Mouse (Mus musculus) liver, postnatal 0 days (tissue): ENCODE results near the gene Tubb2a. TPM values are rescaled to one million over a fixed set of nuclear protein-coding genes. Genes with fewer than 3 reads are reported as not detected.
"Not testable (repeated sequence)": the region's sequence is repeated elsewhere in the genome, so short reads cannot be mapped to it uniquely, and the experiment has no call there.

Experiments used
- ATAC-seq: fragments of 200-750 bp; cut with Nextera tagmentation; 2 replicates; pipeline ENCODE4 v1.8.0; 2017; ENCODE audit warnings: mild to moderate bottlenecking, moderate library complexity
- DNase-seq: peaks from one replicate; pipeline ENCODE4 v3.0.0-alpha.2; 2016
- H3K27ac ChIP-seq: fragments of 300-500 bp; sonication (generic); 2 replicates; pipeline ENCODE4 v1.5.1; 2014; ENCODE audit warnings: antibody characterized with exemption, moderate library complexity, mild to moderate bottlenecking, low read depth
- H3K27me3 ChIP-seq: fragments of 300-500 bp; sonication (generic); 2 replicates; pipeline ENCODE4 v1.6.1; 2014; ENCODE audit warnings: low read length, control low read depth, mixed read lengths; ENCODE audit not compliant: insufficient read depth
- H3K36me3 ChIP-seq: fragments of 300-500 bp; sonication (generic); replicated peaks from 2 replicates; pipeline ENCODE4 v1.6.1; 2014; ENCODE audit warnings: mild to moderate bottlenecking, control low read depth, low read length, moderate library complexity, mixed read lengths; ENCODE audit not compliant: insufficient read depth
- H3K4me1 ChIP-seq: fragments of 300-500 bp; sonication (generic); 2 replicates; pipeline ENCODE4 v1.6.1; 2014; ENCODE audit warnings: antibody characterized with exemption, mild to moderate bottlenecking, control low read depth; ENCODE audit not compliant: insufficient read depth
- H3K4me2 ChIP-seq: fragments of 300-500 bp; sonication (generic); 2 replicates; pipeline ENCODE4 v1.6.1; 2014; ENCODE audit warnings: low read depth, mild to moderate bottlenecking, low read length, moderate library complexity, mixed read lengths
- H3K4me3 ChIP-seq: fragments of 300-500 bp; sonication (generic); 2 replicates; pipeline ENCODE4 v1.5.1; 2014; ENCODE audit warnings: low read depth, low read length
- H3K9ac ChIP-seq: fragments of 300-500 bp; sonication (generic); replicated peaks from 2 replicates; pipeline ENCODE4 v1.6.1; 2014; ENCODE audit warnings: mild to moderate bottlenecking, moderate library complexity
- H3K9me3 ChIP-seq: fragments of 300-500 bp; sonication (generic); 2 replicates; pipeline ENCODE4 v1.6.1; 2016; ENCODE audit warnings: mild to moderate bottlenecking, control low read depth, low read length, mixed read lengths
- CTCF ChIP-seq: sonication (generic); IDR thresholded peaks from 2 replicates; pipeline ENCODE4 v1.5.1; 2016; ENCODE audit warnings: antibody characterized with exemption, low read depth
- EP300 ChIP-seq: IDR thresholded peaks from 2 replicates; pipeline ENCODE4 v1.6.1; 2016; ENCODE audit warnings: antibody characterized with exemption, low read depth, mild to moderate bottlenecking
- WGBS: fragments of 180-500 bp; shearing (Covaris S2); extraction: QIAGEN DNeasy Blood & Tissue Kit; methylation state at CpG from one replicate; pipeline ENCODE4 v1.1.7; 2014; ENCODE audit not compliant: insufficient replicate concordance; 5-methylcytosine and 5-hydroxymethylcytosine counted together
- polyA plus RNA-seq: library from polyadenylated mRNA; unstranded; fragments of >200 nt; fragmentation: Nextera tagmentation; extraction: Ambion mirVana; gene quantifications from 2 replicates; pipeline ENCODE4 v1.2.1, GENCODE M21; 2015

Tubb2a gene
- polyA plus RNA-seq, 1 experiment from 2014 or later: 64.7 TPM

- Histone ChIP-seq H3K36me3 (peaks cover 7% of the 10 kb centered on the region; the same call in 1 of the 2 replicates), H3K4me2 (peak overlapping the region; percentile 86), H3K4me3 (peak overlapping the region; percentile 76), H3K27ac (peak overlapping the region; percentile 89), H3K27me3 (no peaks in the 10 kb centered on the region), H3K9ac (peak overlapping the region; percentile 88), H3K9me3 (no peaks in the 10 kb centered on the region), H3K4me1 (peaks cover 23% of the 10 kb centered on the region)
- TF ChIP-seq CTCF (no peak), EP300 (no peak)
- DNase-seq (peak; percentile 79), ATAC-seq (peak; percentile 54)
- 37% methylated on average over 20 of the region's 20 CpGs for WGBS
Observed at GRCm38 (mm10) chr13:34076561-34077491, 981 bp downstream of the Tubb2a start.

GRCm38 (mm10) chr13:34075893-34076292 is 1.9 kb downstream of the Tubb2a start:
- 79% methylated on average over 6 of the region's 6 CpGs for WGBS
- H3K9me3 ChIP-seq, H3K4me3 ChIP-seq, H3K27ac ChIP-seq, H3K9ac ChIP-seq, H3K36me3 ChIP-seq, ATAC-seq, H3K27me3 ChIP-seq, DNase-seq: not testable (repeated sequence)
- H3K4me1 ChIP-seq: peaks cover 23% of the 10 kb centered on the region
- peak overlapping the region; percentile 86; the same call in 1 of the 2 replicates for H3K4me2 ChIP-seq

- not testable (repeated sequence) for H3K27ac ChIP-seq, H3K4me2 ChIP-seq, H3K27me3 ChIP-seq, H3K36me3 ChIP-seq, ATAC-seq, H3K9ac ChIP-seq, H3K4me3 ChIP-seq, DNase-seq, H3K9me3 ChIP-seq
- 92% methylated on average over 7 of the region's 17 CpGs for WGBS
- H3K4me1 ChIP-seq: peaks cover 23% of the 10 kb centered on the region
Observed at GRCm38 (mm10) chr13:34074441-34074840, 3.4 kb downstream of the Tubb2a start.

DNA sequence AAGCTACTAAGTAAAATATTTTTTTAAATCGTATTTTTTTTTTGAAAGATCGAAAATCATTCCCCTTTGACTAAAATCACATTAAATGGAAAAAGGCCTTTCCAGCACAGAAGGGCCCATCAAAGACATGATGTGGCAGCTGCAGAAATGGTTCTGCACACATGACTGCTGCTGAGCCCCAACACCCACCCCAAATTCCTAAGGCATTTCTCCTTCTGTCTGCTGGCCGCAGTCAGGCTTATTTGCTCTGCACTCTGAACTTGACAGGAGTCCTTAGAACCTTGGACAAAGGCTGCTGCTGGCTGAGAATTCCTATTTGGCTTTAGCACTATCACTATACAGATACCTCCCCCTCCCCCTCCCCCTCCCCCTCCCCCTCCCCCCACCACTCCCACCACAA is 5.0 kb downstream of the Tubb2a start:
- peaks cover 19% of the 10 kb centered on the region for H3K4me1 ChIP-seq
- H3K36me3 ChIP-seq: peaks cover 9% of the 10 kb centered on the region; the same call in 1 of the 2 replicates
- DNase-seq (no peak), ATAC-seq (no peak)
- no peak overlapping the region for H3K27ac ChIP-seq
- no peak overlapping the region for H3K9ac ChIP-seq
- no peaks in the 10 kb centered on the region for H3K9me3 ChIP-seq
- no peak overlapping the region for H3K4me2 ChIP-seq
- no peaks in the 10 kb centered on the region for H3K27me3 ChIP-seq
- H3K4me3 ChIP-seq: no peak overlapping the region
- TF ChIP-seq CTCF: no peak
- TF ChIP-seq EP300: no peak
- 86% methylated on average over 3 of the region's 3 CpGs for WGBS

GRCm38 (mm10) chr13:34071836-34072235 is 6.0 kb downstream of the Tubb2a start:
- H3K4me2 ChIP-seq: no peak overlapping the region
- WGBS: 83% methylated on average over 6 of the region's 6 CpGs

DNA sequence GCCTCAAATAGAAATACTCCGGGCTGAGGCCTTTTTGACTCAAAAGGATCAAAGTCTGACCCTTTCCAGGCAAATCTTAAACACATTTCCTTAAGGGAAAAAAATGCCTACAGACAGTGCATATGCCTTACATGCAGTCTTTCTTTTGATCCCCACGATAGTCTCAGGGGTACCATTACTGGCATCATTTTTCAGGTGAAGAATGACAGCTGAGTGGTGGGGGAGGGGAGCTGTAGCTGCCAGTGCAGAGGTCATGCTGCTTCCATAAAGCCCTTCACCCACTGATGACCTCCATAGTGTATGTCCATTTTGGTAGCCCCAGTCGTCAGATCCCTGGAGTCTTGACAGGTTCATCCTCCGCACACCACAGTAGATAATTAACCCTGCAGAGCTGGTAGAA is 7.5 kb downstream of the Tubb2a start:
- Histone ChIP-seq H3K4me3 (no peak overlapping the region), H3K4me1 (peaks cover 6% of the 10 kb centered on the region), H3K9me3 (no peaks in the 10 kb centered on the region), H3K36me3 (peaks cover 3% of the 10 kb centered on the region; the same call in 1 of the 2 replicates), H3K9ac (no peak overlapping the region), H3K27ac (no peak overlapping the region), H3K27me3 (no peaks in the 10 kb centered on the region), H3K4me2 (no peak overlapping the region)
- no peak for TF ChIP-seq CTCF
- TF ChIP-seq EP300: no peak
- WGBS: 67% methylated on average over 4 of the region's 4 CpGs
- ATAC-seq (0 out of 2 replicates have a peak, but pooled peaks have one; percentile 9), DNase-seq (no peak)

More at GRCm38 (mm10) chr13:34071836-34072235, 6.0 kb downstream of the Tubb2a start:
- H3K4me3 ChIP-seq: no peak overlapping the region
- TF ChIP-seq CTCF (no peak), EP300 (no peak)
- H3K27ac ChIP-seq: no peak overlapping the region
- ATAC-seq (no peak), DNase-seq (no peak)
- H3K9ac ChIP-seq: no peak overlapping the region
- no peaks in the 10 kb centered on the region for H3K27me3 ChIP-seq
- H3K9me3 ChIP-seq: no peaks in the 10 kb centered on the region
- H3K36me3 ChIP-seq: peaks cover 9% of the 10 kb centered on the region; the same call in 1 of the 2 replicates
- peaks cover 15% of the 10 kb centered on the region for H3K4me1 ChIP-seq
